ENCODE assay signal across 11 mouse cellular contexts in genomic region chr3:93015460-93016104, GRCm38 (mm10). TPM values are rescaled to one million over a fixed set of nuclear protein-coding genes. Genes with fewer than 3 reads are reported as not detected.
A peak's percentile ranks its signal among the peaks of the same experiment; 100 is the strongest.
DNase-seq lines count a peak whose midpoint lies in the region; ATAC-seq lines count a peak whose summit lies in the region.
"Had no signal": no experiment of that assay in that cellular context is flagged by ENCODE, and none has a peak within 500 bp of the region (broad histone marks: within the 10 kb centered on the region; RNA-seq: fewer than 3 reads in every experiment).

Crct1 (minus strand) TSS chr3:93015687.

- H3K27me3 ChIP-seq in heart, embryonic 14.5 days (ENCODE audit: control insufficient read depth, insufficient read depth, low read length) = no peaks in the 10 kb centered on the region
- no peaks in the 10 kb centered on the region for H3K27me3 ChIP-seq in hindbrain, embryonic 15.5 days
- no peaks in the 10 kb centered on the region for H3K27me3 ChIP-seq in midbrain, embryonic 16.5 days (ENCODE audit: control insufficient read depth, insufficient read depth, low read depth, low read length)
- H3K27me3 ChIP-seq: CH12.LX had no signal

- WGBS in heart, embryonic 14.5 days = 48% methylated on average over 4 of the region's 4 CpGs
- 47% methylated on average over 4 of the region's 4 CpGs for WGBS in hindbrain, embryonic 15.5 days
- 53% methylated on average over 4 of the region's 4 CpGs for WGBS in midbrain, embryonic 16.5 days

- ATAC-seq in heart, embryonic 14.5 days (ENCODE audit: insufficient number of reproducible peaks, insufficient read depth, low FRiP score, low read depth) = no peak
- peak; percentile 59; the same call in 1 of the 2 replicates for ATAC-seq in hindbrain, embryonic 15.5 days (ENCODE audit: low FRiP score, low read depth)
- peak; percentile 19; the same call in 1 of the 2 replicates for ATAC-seq in midbrain, embryonic 16.5 days

- H3K4me2 ChIP-seq in heart, embryonic 14.5 days (ENCODE audit: low read length) = peak within 1 kb of the TSS; percentile 87
- peak within 1 kb of the TSS; percentile 93 for H3K4me2 ChIP-seq in hindbrain, embryonic 15.5 days
- H3K4me2 ChIP-seq in midbrain, embryonic 16.5 days (ENCODE audit: low read length) = peak within 1 kb of the TSS; percentile 75

- no peaks in the 10 kb centered on the region for H3K9me3 ChIP-seq in heart, embryonic 14.5 days (ENCODE audit: control insufficient read depth, low read length)
- H3K9me3 ChIP-seq in hindbrain, embryonic 15.5 days = no peaks in the 10 kb centered on the region
- no peaks in the 10 kb centered on the region for H3K9me3 ChIP-seq in midbrain, embryonic 16.5 days (replicated peaks; ENCODE audit: control insufficient read depth, low read length, poor library complexity, severe bottlenecking)

- intact Hi-C loops in left cerebral cortex, postnatal 10 days (cut with DNase I) = no loop called here
- intact Hi-C loops in gastrocnemius, postnatal 36 days (cut with DNase I) = no loop called here

- H3K27ac ChIP-seq in heart, embryonic 14.5 days (replicated peaks in 1 of 2; ENCODE audit: control insufficient read depth in 1 of 2, insufficient read depth in 1 of 2, low read depth in 2 of 2, low read length in 2 of 2) = no peak within 1 kb of the TSS
- peak within 1 kb of the TSS; percentile 69 for H3K27ac ChIP-seq in hindbrain, embryonic 15.5 days (replicated peaks)
- H3K27ac ChIP-seq in midbrain, embryonic 16.5 days (ENCODE audit: low read length) = peak within 1 kb of the TSS; percentile 63

- peak within 1 kb of the TSS; percentile 51 to 54 for H3K4me3 ChIP-seq in heart, embryonic 14.5 days (ENCODE audit: control insufficient read depth in 1 of 2, insufficient read depth in 1 of 2, low read depth in 1 of 2, low read length in 2 of 2)
- peak within 1 kb of the TSS; percentile 57 for H3K4me3 ChIP-seq in hindbrain, embryonic 15.5 days
- peak within 1 kb of the TSS; percentile 54 for H3K4me3 ChIP-seq in midbrain, embryonic 16.5 days (ENCODE audit: low read depth, low read length)

- no peak for DNase-seq in heart, postnatal 4 days
- peak; percentile 85 for DNase-seq in R1 (ENCODE audit: low read depth, low spot score)
- no peak for DNase-seq in left cerebral cortex, postnatal 10 days (ENCODE audit: extremely low spot score in 1 of 2, low spot score in 2 of 2)
- no peak for DNase-seq in gastrocnemius, postnatal 36 days
- no peak for DNase-seq in cerebellum, postnatal 4 days (ENCODE audit: low spot score in 2 of 2)
- DNase-seq: cerebellum, adult 9-10 months had no signal

- H3K36me3 ChIP-seq in heart, embryonic 14.5 days (ENCODE audit: control insufficient read depth, insufficient read depth, low read length) = no peaks in the 10 kb centered on the region
- no peaks in the 10 kb centered on the region for H3K36me3 ChIP-seq in hindbrain, embryonic 15.5 days
- H3K36me3 ChIP-seq in midbrain, embryonic 16.5 days (ENCODE audit: control insufficient read depth, insufficient read depth, low read length) = no peaks in the 10 kb centered on the region

- peak within 1 kb of the TSS; percentile 61 for H3K9ac ChIP-seq in heart, embryonic 14.5 days (ENCODE audit: low read length)
- H3K9ac ChIP-seq in hindbrain, embryonic 15.5 days = peak within 1 kb of the TSS; percentile 61
- peak within 1 kb of the TSS; percentile 68 for H3K9ac ChIP-seq in midbrain, embryonic 16.5 days (ENCODE audit: low read depth, low read length)

- no peaks in the 10 kb centered on the region for H3K4me1 ChIP-seq in heart, embryonic 14.5 days (ENCODE audit: control insufficient read depth in 2 of 2, insufficient read depth in 2 of 2, low read length in 2 of 2)
- H3K4me1 ChIP-seq in hindbrain, embryonic 15.5 days (replicated peaks) = peaks cover 14% of the 10 kb centered on the region; the same call in 1 of the 2 replicates
- H3K4me1 ChIP-seq in midbrain, embryonic 16.5 days (ENCODE audit: control insufficient read depth, insufficient read depth, low read length) = peaks cover 6% of the 10 kb centered on the region; the same call in 1 of the 2 replicates

RNA-seq across cellular contexts. Expression of gene Crct1, which starts in this region (rescaled TPM):
- polyA plus RNA-seq in heart, embryonic 14.5 days (2014; fragmentation: Nextera tagmentation; extraction: Ambion mirVana) = not detected in 2 replicates
- not detected for total RNA-seq in heart, postnatal 4 days (2021)
- 1.9 and 2.3 TPM in 2 replicates for polyA plus RNA-seq in hindbrain, embryonic 15.5 days (2015; fragmentation: Nextera tagmentation; extraction: Ambion mirVana)
- 1.4 and 1.5 TPM in 2 replicates for polyA plus RNA-seq in midbrain, embryonic 16.5 days (2015; fragmentation: Nextera tagmentation; extraction: Ambion mirVana)
- total RNA-seq in left cerebral cortex, postnatal 10 days (2021) = not detected
- total RNA-seq in gastrocnemius, postnatal 36 days (2021) = not detected
- total RNA-seq: CH12.LX; left cerebral cortex, postnatal 36 days had no signal

Comparison
In these comparisons a context has a peak if more than half of its experiments do, and no peak if none do; other contexts are left out.
1. H3K27ac ChIP-seq: peak in hindbrain, embryonic 15.5 days (single experiment) and midbrain, embryonic 16.5 days (single experiment); none in heart, embryonic 14.5 days (0 of 2).
2. Peak in every context shown above with its lines, with median percentiles within 50 percentile points of each other: H3K4me2 ChIP-seq, H3K4me3 ChIP-seq and H3K9ac ChIP-seq.